Mouse (Mus musculus) liver, postnatal 0 days (tissue): Measurements from ENCODE around the gene Lrrc41. TPM values are rescaled to one million over a fixed set of nuclear protein-coding genes. Genes with fewer than 3 reads are reported as not detected.
A peak's percentile ranks its signal among the peaks of the same experiment; 100 is the strongest.

ENCODE experiments used
- ATAC-seq: fragments of 200-750 bp; cut with Nextera tagmentation; 2 replicates; pipeline ENCODE4 v1.8.0; 2017; ENCODE audit warnings: mild to moderate bottlenecking, moderate library complexity
- DNase-seq: peaks from one replicate; pipeline ENCODE4 v3.0.0-alpha.2; 2016
- H3K27ac ChIP-seq: fragments of 300-500 bp; sonication (generic); 2 replicates; pipeline ENCODE4 v1.5.1; 2014; ENCODE audit warnings: antibody characterized with exemption, moderate library complexity, mild to moderate bottlenecking, low read depth
- H3K27me3 ChIP-seq: fragments of 300-500 bp; sonication (generic); 2 replicates; pipeline ENCODE4 v1.6.1; 2014; ENCODE audit warnings: low read length, control low read depth, mixed read lengths; ENCODE audit not compliant: insufficient read depth
- H3K36me3 ChIP-seq: fragments of 300-500 bp; sonication (generic); replicated peaks from 2 replicates; pipeline ENCODE4 v1.6.1; 2014; ENCODE audit warnings: mild to moderate bottlenecking, control low read depth, low read length, moderate library complexity, mixed read lengths; ENCODE audit not compliant: insufficient read depth
- H3K4me1 ChIP-seq: fragments of 300-500 bp; sonication (generic); 2 replicates; pipeline ENCODE4 v1.6.1; 2014; ENCODE audit warnings: antibody characterized with exemption, mild to moderate bottlenecking, control low read depth; ENCODE audit not compliant: insufficient read depth
- H3K4me2 ChIP-seq: fragments of 300-500 bp; sonication (generic); 2 replicates; pipeline ENCODE4 v1.6.1; 2014; ENCODE audit warnings: low read depth, mild to moderate bottlenecking, low read length, moderate library complexity, mixed read lengths
- H3K4me3 ChIP-seq: fragments of 300-500 bp; sonication (generic); 2 replicates; pipeline ENCODE4 v1.5.1; 2014; ENCODE audit warnings: low read depth, low read length
- H3K9ac ChIP-seq: fragments of 300-500 bp; sonication (generic); replicated peaks from 2 replicates; pipeline ENCODE4 v1.6.1; 2014; ENCODE audit warnings: mild to moderate bottlenecking, moderate library complexity
- H3K9me3 ChIP-seq: fragments of 300-500 bp; sonication (generic); 2 replicates; pipeline ENCODE4 v1.6.1; 2016; ENCODE audit warnings: mild to moderate bottlenecking, control low read depth, low read length, mixed read lengths
- CTCF ChIP-seq: sonication (generic); IDR thresholded peaks from 2 replicates; pipeline ENCODE4 v1.5.1; 2016; ENCODE audit warnings: antibody characterized with exemption, low read depth
- EP300 ChIP-seq: IDR thresholded peaks from 2 replicates; pipeline ENCODE4 v1.6.1; 2016; ENCODE audit warnings: antibody characterized with exemption, low read depth, mild to moderate bottlenecking
- whole genome bisulfite sequencing: fragments of 180-500 bp; shearing (Covaris S2); extraction: QIAGEN DNeasy Blood & Tissue Kit; methylation state at CpG from one replicate; pipeline ENCODE4 v1.1.7; 2014; ENCODE audit not compliant: insufficient replicate concordance; 5-methylcytosine and 5-hydroxymethylcytosine counted together
- polyA plus RNA-seq: library from polyadenylated mRNA; unstranded; fragments of >200 nt; fragmentation: Nextera tagmentation; extraction: Ambion mirVana; gene quantifications from 2 replicates; pipeline ENCODE4 v1.2.1, GENCODE M21; 2015

Lrrc41 gene
- polyA plus RNA-seq, 1 experiment from 2014 or later = 23.3 TPM

DNA sequence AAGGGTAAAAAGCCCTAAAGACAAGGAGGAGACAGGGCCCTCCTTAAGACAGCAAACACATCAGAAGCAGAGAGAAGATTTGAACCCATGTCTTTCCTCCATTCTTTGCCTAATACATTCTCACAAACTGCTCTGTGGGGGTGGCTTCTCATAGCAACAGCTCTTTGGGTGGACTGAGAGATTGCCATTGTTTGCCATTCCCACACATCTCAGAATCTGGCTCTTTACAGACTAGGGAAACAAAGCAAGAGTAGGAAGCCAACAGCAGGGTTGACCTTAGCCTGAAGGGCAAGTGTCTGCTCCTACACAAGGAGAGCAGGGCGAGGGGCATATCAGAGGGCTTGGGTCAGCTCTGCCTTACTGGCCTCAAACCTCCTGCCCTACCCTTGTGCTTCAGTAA lies 66.7 kb downstream of the Lrrc41 start:
- DNase-seq (no peak), ATAC-seq (no peak)
- Histone ChIP-seq H3K4me2 (no peak overlapping the region), H3K9ac (no peak overlapping the region), H3K36me3 (no peaks in the 10 kb centered on the region), H3K4me1 (peaks cover 12% of the 10 kb centered on the region), H3K4me3 (no peak overlapping the region), H3K27me3 (peaks cover 22% of the 10 kb centered on the region; the same call in 1 of the 2 replicates), H3K9me3 (no peaks in the 10 kb centered on the region), H3K27ac (no peak overlapping the region)
- WGBS = 54% methylated on average over 1 of the region's 1 CpGs
- TF ChIP-seq EP300 = no peak
- no peak for TF ChIP-seq CTCF

DNA sequence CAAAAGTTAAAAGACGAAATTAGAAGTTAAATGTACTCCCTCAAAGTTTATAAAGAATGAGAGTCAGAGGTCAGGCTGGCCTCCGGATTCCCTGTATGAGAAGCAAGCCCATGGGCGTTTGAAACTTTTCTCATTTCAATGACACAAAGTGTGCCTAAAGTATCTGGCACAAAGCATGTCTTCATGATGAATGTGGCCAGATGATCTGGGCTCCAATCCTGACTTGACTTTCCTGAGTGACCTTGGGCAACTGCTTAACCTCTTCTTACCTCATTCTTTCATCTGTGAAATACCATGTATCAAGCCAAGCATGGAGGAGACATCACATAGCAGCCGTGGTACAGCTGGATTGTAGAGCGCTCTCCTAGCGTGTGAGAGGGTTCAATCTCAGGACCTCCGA lies 67.2 kb downstream of the Lrrc41 start:
- WGBS = 74% methylated on average over 7 of the region's 7 CpGs
- H3K4me1 ChIP-seq = peaks cover 12% of the 10 kb centered on the region
- no peaks in the 10 kb centered on the region for H3K36me3 ChIP-seq
- H3K9me3 ChIP-seq = no peaks in the 10 kb centered on the region
- H3K4me3 ChIP-seq = no peak overlapping the region
- H3K27ac ChIP-seq = no peak overlapping the region
- peaks cover 22% of the 10 kb centered on the region; the same call in 1 of the 2 replicates for H3K27me3 ChIP-seq
- H3K9ac ChIP-seq = no peak overlapping the region
- TF ChIP-seq EP300 = no peak
- TF ChIP-seq CTCF = no peak
- DNase-seq (no peak), ATAC-seq (no peak)
- H3K4me2 ChIP-seq = no peak overlapping the region

DNA sequence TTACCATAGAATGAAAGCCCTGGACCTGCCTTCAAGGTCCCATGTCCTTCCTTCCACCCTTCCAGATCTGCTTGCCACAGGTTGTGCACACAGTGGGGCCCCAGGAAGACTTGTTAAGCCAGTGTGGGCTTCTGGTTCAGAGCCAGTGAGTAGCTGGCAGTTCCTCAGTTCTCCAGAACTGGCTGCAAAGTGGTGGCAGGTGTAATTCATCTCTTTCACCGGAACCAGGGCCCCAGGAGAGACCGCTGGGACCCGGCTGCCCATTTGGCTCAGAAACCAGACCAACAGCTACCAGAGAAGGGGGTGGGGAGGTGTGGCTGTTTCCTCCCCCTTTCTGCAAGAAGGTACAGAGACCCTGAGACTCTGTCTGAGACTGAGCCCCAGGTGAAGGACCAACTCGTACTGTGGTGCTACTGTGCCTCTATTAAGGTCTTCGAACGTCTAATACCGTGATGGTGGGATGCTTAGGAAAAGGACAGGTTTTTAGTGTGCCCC lies 68.3 kb downstream of the Lrrc41 start:
- 11% methylated on average over 7 of the region's 7 CpGs for WGBS
- H3K9me3 ChIP-seq = no peaks in the 10 kb centered on the region
- DNase-seq = no peak
- ATAC-seq = no peak
- no peak overlapping the region for H3K4me3 ChIP-seq
- H3K36me3 ChIP-seq = no peaks in the 10 kb centered on the region
- H3K4me2 ChIP-seq = peak overlapping the region; percentile 80; the same call in 1 of the 2 replicates
- H3K27ac ChIP-seq = no peak overlapping the region
- no peak overlapping the region for H3K9ac ChIP-seq
- H3K4me1 ChIP-seq = peaks cover 12% of the 10 kb centered on the region
- TF ChIP-seq EP300 = no peak
- TF ChIP-seq CTCF = no peak
- peaks cover 22% of the 10 kb centered on the region; the same call in 1 of the 2 replicates for H3K27me3 ChIP-seq

DNA sequence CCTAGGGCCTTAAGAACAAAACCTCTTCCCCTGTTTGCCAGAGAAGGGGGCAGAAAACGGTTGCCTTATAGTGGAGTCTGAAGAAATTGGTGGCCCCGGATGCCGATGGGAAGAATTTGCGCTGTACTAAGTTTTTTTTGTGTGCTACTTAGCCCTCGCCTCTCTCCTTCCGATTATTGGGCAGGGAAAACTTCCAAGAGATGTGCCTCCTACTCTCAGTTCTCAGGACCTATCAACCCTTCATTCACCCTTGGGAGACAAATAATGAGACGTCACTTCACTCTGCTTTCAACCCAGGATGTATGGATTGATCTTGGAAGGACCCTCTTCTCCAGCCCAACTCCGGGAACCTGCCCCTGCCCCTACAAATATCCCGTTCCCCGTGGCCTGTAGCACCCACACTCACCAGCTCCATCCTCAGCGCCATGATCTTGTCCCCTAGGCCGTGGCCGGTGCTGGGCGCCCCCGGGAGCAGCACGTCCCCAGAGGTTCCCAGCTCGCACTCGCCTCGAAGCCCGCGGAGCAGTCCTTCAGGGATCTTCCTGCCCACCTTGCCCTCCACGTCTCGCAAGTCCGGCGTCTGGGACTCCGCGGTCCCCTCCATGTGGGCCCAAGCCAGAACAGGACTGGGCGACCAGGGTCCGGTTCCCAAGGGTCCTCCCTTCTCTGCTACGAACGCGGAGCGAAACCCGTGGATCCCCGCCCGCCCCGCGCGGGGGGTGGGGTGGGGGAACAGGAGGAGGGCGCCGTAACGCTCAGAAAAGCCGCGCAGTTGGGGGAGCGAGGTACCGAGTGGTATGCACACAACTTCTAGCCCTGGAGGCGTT lies 69.0 kb downstream of the Lrrc41 start:
- H3K36me3 ChIP-seq = no peaks in the 10 kb centered on the region
- H3K4me1 ChIP-seq = peaks cover 12% of the 10 kb centered on the region
- H3K27ac ChIP-seq = no peak overlapping the region
- H3K27me3 ChIP-seq = peaks cover 22% of the 10 kb centered on the region; the same call in 1 of the 2 replicates
- peak overlapping the region; percentile 52 for H3K4me3 ChIP-seq
- 1% methylated on average over 37 of the region's 47 CpGs for WGBS
- H3K9me3 ChIP-seq = no peaks in the 10 kb centered on the region
- H3K4me2 ChIP-seq = peak overlapping the region; percentile 80
- peak overlapping the region; percentile 59 for H3K9ac ChIP-seq
- DNase-seq (peak; percentile 59), ATAC-seq (peak; percentile 56; the same call in 1 of the 2 replicates)
- TF ChIP-seq EP300 = no peak
- TF ChIP-seq CTCF = no peak

Other genes starting within 250 kb of the Lrrc41 start
- 7.3 and 10.0 TPM in 2 replicates for gene Mob3c, start 247.2 kb upstream of the Lrrc41 start, polyA plus RNA-seq
- gene Mknk1, start 236.1 kb upstream of the Lrrc41 start, polyA plus RNA-seq = 31.6 and 37.0 TPM in 2 replicates
- gene Kncn, start 190.9 kb upstream of the Lrrc41 start, polyA plus RNA-seq = not detected in 2 replicates
- gene 6430628N08Rik, start 184.6 kb upstream of the Lrrc41 start, polyA plus RNA-seq = not detected in 2 replicates
- not detected in 2 replicates for gene Dmbx1, start 135.3 kb upstream of the Lrrc41 start, polyA plus RNA-seq
- gene Faah, start 57.3 kb upstream of the Lrrc41 start, polyA plus RNA-seq = 31.4 and 34.2 TPM in 2 replicates
- 8.4 and 8.7 TPM in 2 replicates for gene Nsun4, start 21.4 kb upstream of the Lrrc41 start, polyA plus RNA-seq
- gene Uqcrh, start 198 bp upstream of the Lrrc41 start, polyA plus RNA-seq = 563 and 605 TPM in 2 replicates
- gene Rad54l, start 48.4 kb downstream of the Lrrc41 start, polyA plus RNA-seq = 7.3 and 10.3 TPM in 2 replicates
- 8.8 and 9.2 TPM in 2 replicates for gene Pomgnt1, start 48.6 kb downstream of the Lrrc41 start, polyA plus RNA-seq
- 0.24 and 0.27 TPM in 2 replicates for gene Lurap1, start 76.1 kb downstream of the Lrrc41 start, polyA plus RNA-seq
- gene Tspan1, start 92.3 kb downstream of the Lrrc41 start, polyA plus RNA-seq = 0.08 TPM in 1 of 2 replicates, not detected in the other
- not detected in 2 replicates for gene 1700042G07Rik, start 98.1 kb downstream of the Lrrc41 start, polyA plus RNA-seq
- not detected in 2 replicates for gene Gm49337, start 98.1 kb downstream of the Lrrc41 start, polyA plus RNA-seq
- gene Pik3r3, start 146.3 kb downstream of the Lrrc41 start, polyA plus RNA-seq = 0.30 and 0.46 TPM in 2 replicates